Mouse (Mus musculus): ENCODE measurements around the gene Fam131a.

The Fam131a gene

DNA sequence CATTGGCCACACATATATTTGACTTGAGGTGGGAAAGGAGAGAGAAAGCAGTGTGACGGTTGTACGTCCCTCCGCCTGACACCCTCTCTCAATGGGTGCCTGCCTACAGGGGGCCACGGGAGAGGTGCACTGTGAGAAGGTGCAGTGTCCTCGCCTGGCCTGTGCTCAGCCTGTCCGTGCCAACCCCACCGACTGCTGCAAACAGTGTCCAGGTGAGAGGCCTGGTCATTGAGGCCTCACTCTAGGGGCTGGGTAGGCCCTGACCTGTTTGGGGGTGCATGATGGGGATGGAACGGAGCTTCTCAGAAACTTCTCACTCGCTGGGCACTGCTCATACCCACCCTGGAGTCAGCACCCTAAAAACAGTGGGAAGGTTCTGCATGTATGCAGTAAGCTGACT lies 46.8 kb downstream of the Fam131a start:
- no peak for DNase-seq (ENCODE audit: low read depth, low spot score)

DNA sequence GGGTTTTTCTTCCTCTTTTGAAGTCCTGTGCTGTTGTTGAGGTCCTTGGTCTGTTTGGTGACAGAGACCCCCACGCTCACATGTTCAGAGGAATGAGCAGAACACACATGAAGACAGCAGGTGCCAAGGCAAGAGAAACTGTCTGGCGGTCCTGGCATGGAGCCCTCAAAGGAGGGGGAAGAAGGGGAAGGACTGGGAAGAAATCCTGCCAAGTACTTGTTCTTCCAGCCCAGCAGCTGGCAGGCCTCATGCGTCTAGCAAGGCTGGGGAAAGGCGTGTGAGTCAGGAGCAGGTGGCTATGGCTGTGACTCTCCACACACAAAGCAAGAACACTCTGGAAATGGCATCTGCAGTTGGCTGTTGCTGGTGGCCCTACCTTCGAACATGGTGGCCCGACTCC lies 53.6 kb downstream of the Fam131a start:
- peak; percentile 81 for DNase-seq (ENCODE audit: low read depth, low spot score)

DNA sequence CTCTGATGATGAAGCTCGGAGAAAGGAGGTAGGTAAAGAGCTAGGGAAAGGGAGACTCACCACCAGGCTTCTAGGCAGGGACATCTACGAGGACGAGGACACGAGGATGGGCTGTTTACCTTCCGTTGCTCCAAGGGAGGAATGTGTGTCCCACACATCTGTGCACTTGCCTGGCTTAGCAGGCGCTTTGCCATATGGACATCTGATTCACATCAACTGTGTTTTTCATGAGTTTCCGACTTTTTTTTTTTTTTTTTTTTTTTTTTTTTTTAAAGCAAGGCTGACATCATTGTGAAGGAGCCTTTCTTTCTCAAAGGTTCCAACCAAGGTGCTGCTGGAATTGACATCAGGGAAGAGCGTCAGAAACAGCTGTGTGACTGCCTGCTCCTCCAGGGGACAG lies 57.5 kb downstream of the Fam131a start:
- DNase-seq (ENCODE audit: low read depth, low spot score), result no peak

All from skeletal muscle tissue, adult 2 months (tissue).